Mouse (Mus musculus): ENCODE measurements around the gene Fgf2. TPM values are rescaled to one million over a fixed set of nuclear protein-coding genes. Genes with fewer than 3 reads are reported as not detected.

Fgf2 gene
- 1 to 10 TPM in 1 of 2 experiments, under 1 TPM in 1; 0.35 to 1.2 TPM for total RNA-seq (2023)

DNA sequence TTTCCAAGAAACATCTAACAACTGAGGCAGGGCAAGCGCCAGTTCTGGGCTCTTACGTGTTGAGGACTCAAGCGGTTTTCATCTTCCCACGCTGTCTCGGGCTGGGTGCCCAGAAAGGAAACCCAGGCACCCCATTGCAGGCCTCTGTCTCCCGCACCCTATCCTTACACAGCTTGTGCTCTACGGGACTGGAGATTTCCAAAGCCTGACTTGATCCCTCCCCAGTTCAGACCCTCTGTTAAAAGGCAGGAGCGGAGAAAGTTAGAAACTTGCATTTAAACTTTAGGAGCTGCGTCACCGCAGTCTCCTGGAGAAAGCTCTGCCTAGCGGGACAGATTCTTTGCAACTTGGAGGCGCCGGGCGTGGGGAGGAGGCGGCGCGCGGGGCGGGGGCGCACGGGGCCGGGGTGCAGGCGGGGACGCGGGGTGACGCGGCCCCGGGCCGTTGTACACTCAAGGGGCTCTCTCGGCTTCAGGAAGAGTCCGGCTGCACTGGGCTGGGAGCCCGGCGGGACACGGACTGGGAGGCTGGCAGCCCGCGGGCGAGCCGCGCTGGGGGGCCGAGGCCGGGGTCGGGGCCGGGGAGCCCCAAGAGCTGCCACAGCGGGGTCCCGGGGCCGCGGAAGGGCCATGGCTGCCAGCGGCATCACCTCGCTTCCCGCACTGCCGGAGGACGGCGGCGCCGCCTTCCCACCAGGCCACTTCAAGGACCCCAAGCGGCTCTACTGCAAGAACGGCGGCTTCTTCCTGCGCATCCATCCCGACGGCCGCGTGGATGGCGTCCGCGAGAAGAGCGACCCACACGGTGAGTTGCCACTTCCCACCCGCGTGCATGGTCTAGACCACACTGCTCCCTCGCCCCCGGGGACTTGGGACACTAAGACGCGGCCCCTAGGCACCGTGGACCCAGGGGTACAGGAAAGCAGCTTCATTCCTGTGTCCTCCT is at the start of gene Fgf2:
Gene Fgf2, plus strand, starts transcription at position 126 of the 945 bp plus-strand sequence.

DNA sequence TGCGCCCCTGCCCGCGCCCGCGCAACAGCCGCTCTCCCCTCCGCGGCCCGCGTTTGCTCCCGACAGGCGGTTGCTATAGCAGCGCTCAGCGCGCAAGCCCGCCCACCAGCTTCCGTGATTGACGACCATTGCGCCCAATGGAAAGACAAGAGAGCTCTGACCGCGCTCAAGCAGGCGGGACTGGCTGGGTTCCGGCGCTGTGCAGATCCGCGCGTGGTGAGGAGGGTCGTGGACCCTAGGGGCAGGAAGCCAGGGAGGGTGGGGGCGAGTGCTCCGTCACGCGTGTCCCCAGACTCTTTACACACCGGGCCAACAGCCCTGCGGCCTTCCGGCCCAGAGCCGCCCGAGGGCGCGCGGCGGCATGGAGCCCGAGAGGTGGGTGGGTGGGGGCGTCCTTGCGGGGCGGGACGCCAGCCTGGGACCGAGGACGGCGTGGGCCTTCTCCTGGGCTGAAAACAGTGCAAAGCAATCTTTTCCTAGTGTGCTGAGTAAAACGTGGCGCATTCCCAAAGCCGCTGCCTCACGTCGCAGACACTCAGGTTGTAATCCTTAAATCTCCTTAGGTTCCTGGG is 35.7 kb upstream of the Fgf2 start, which contains the start of the genes Bbs12 and Cetn4:
Gene Bbs12, plus strand, starts transcription at position 185 of the 572 bp plus-strand sequence.
Gene Cetn4, minus strand, starts transcription at position 339 of the 572 bp plus-strand sequence.

DNA sequence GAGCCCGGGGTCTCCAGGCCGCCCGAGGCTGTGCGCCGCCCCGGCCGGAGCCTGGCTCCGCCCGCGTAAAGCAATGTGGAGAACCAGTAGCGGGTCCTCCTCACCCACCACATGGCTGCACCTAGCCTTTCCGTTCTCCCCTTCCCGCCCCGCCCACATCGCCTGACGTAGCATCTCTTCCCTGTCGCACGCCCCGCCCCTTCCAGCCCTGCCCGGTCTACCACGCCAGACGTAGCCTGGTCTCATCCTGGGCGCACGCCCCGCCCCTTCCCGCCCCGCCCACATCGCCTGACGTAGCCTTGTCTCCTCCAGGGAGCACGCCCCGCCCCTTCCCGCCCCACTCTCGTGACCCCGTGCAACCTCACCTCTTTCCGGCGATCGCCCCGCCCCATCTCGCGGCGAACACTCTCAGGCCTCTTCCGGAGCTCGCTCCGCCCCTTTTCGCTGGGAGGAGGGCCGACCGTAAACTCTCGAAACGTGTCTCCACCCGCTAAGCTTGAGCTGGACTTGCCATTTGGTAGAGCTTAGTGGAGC is 71.4 kb downstream of the Fgf2 start, which contains the start of gene Spata5:
Gene Spata5, plus strand, starts transcription at position 439 of the 534 bp plus-strand sequence.

DNA sequence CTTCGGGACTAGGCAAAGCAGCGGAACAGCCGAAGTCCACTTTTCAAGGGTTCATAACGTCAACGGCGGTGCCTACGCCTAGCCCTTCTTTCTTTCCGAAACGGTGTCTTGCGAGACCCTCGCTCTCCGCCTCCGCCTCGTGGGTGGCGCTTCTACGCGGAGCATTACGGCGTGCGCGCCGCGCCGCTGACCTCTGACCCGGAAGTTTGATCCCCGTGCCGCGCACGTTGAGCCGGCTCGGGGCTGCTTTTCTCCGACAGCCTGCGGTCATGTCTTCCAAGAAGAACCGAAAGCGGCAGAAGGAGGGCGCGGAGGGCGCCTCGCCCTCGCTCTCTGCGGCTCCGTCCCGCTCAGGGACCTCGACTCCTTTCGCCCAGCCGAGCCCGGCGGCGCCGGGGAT is 71.9 kb downstream of the Fgf2 start, which contains the start of gene Nudt6:
Gene Nudt6, minus strand, starts transcription at position 140 of the 400 bp plus-strand sequence.

Other genes with a start within 250 kb of the Fgf2 start
- gene Il2, start 222.4 kb upstream of the Fgf2 start, total RNA-seq (2023), result under 1 TPM in 1 of 2 experiments, not detected in 1; 0.65 TPM
- gene Il21, start 115.7 kb upstream of the Fgf2 start, total RNA-seq (2023), result 1 to 10 TPM in 1 of 2 experiments, under 1 TPM in 1; 0.79 to 1.9 TPM
- 1 to 10 TPM; 2.1 to 2.6 TPM for gene Bbs12, start 35.8 kb upstream of the Fgf2 start, total RNA-seq (2023)
- under 1 TPM; 0.18 to 0.52 TPM for gene Cetn4, start 35.6 kb upstream of the Fgf2 start, total RNA-seq (2023)
- 100 to 1,000 TPM in 1 of 2 experiments, 10 to 100 TPM in 1; 80.0 to 103 TPM for gene Spata5, start 71.5 kb downstream of the Fgf2 start, total RNA-seq (2023)
- 10 to 100 TPM; 25.1 to 29.2 TPM for gene Nudt6, start 71.9 kb downstream of the Fgf2 start, total RNA-seq (2023)